Comparison of ENCODE assay signal across 9 mouse cellular contexts in genomic region chr7:45924429-45924816, GRCm38 (mm10). TPM values are rescaled to one million over a fixed set of nuclear protein-coding genes. Genes with fewer than 3 reads are reported as not detected.
A peak's percentile ranks its signal among the peaks of the same experiment; 100 is the strongest.
DNase-seq lines count a peak whose midpoint lies in the region; ATAC-seq and TF ChIP-seq lines count a peak whose summit lies in the region.
"Had no signal": no experiment of that assay in that cellular context is flagged by ENCODE, and none has a peak within 500 bp of the region (broad histone marks: within the 10 kb centered on the region; RNA-seq: fewer than 3 reads in every experiment).

No protein-coding gene starts in this region.

- no peaks in the 10 kb centered on the region for H3K4me1 ChIP-seq in kidney, adult 2 months (ENCODE audit: control insufficient read depth, insufficient read depth, low read length)
- H3K4me1 ChIP-seq in forebrain, embryonic 11.5 days (replicated peaks; ENCODE audit: control insufficient read depth, insufficient read depth, low read length) = no peaks in the 10 kb centered on the region
- peaks cover 35% of the 10 kb centered on the region for H3K4me1 ChIP-seq in kidney, embryonic 14.5 days (ENCODE audit: control insufficient read depth, insufficient read depth, low read length)
- H3K4me1 ChIP-seq in lung, postnatal 0 days (ENCODE audit: insufficient read depth, low read depth, low read length) = peaks cover 17% of the 10 kb centered on the region; the same call in 1 of the 2 replicates
- H3K4me1 ChIP-seq in stomach, embryonic 14.5 days (ENCODE audit: control insufficient read depth, insufficient read depth, low read length) = peaks cover 31% of the 10 kb centered on the region

- TF ChIP-seq CTCF in kidney, adult 2 months (conservative IDR thresholded peaks at IDR 0.05; ENCODE audit: insufficient read depth, insufficient read length, low read depth, low read length) = no peak; the same call in 1 of the 2 replicates
- TF ChIP-seq CTCF in lung, postnatal 0 days (IDR thresholded peaks at IDR 0.05) = peak; percentile 61

- TF ChIP-seq EP300 in lung, postnatal 0 days (IDR thresholded peaks at IDR 0.05) = no peak

- no peak for TF ChIP-seq POLR2A in kidney, adult 2 months (IDR thresholded peaks at IDR 0.05; ENCODE audit: low read depth, low read length)

- peak overlapping the region; percentile 71; the same call in 1 of the 2 replicates for H3K4me2 ChIP-seq in forebrain, embryonic 11.5 days (ENCODE audit: low read depth, low read length, severe bottlenecking)
- H3K4me2 ChIP-seq in kidney, embryonic 14.5 days (replicated peaks; ENCODE audit: low read depth, low read length) = peak overlapping the region; percentile 68
- H3K4me2 ChIP-seq in lung, postnatal 0 days (replicated peaks; ENCODE audit: low read depth, low read length) = peak overlapping the region; percentile 58
- peak overlapping the region; percentile 50 for H3K4me2 ChIP-seq in stomach, embryonic 14.5 days (replicated peaks; ENCODE audit: low read depth, low read length)

- peak overlapping the region; percentile 75 for H3K4me3 ChIP-seq in kidney, adult 2 months (ENCODE audit: insufficient read depth, low read depth, low read length)
- H3K4me3 ChIP-seq in forebrain, embryonic 11.5 days (ENCODE audit: low read depth, low read length) = 0 out of 2 replicates have a peak overlapping the region, but pooled peaks have one; percentile 39
- peak overlapping the region; percentile 40 for H3K4me3 ChIP-seq in kidney, embryonic 14.5 days (ENCODE audit: low read length)
- peak overlapping the region; percentile 44 for H3K4me3 ChIP-seq in lung, postnatal 0 days (ENCODE audit: low read depth, low read length)
- peak overlapping the region; percentile 35; the same call in 1 of the 2 replicates for H3K4me3 ChIP-seq in stomach, embryonic 14.5 days (ENCODE audit: low read depth, low read length)

- H3K27ac ChIP-seq in kidney, adult 2 months (ENCODE audit: insufficient read depth, low read depth, low read length) = peak overlapping the region; percentile 96
- H3K27ac ChIP-seq in forebrain, embryonic 11.5 days (ENCODE audit: low read depth, low read length) = no peak overlapping the region
- peak overlapping the region; percentile 90 for H3K27ac ChIP-seq in kidney, embryonic 14.5 days (ENCODE audit: low read depth, low read length)
- H3K27ac ChIP-seq in lung, postnatal 0 days (ENCODE audit: low read length) = peak overlapping the region; percentile 93; the same call in 1 of the 2 replicates
- 0 out of 2 replicates have a peak overlapping the region, but pooled peaks have one; percentile 96 for H3K27ac ChIP-seq in stomach, embryonic 14.5 days (ENCODE audit: low read length)

- H3K27me3 ChIP-seq in kidney, adult 2 months (replicated peaks; ENCODE audit: control insufficient read depth, insufficient read depth, low read length) = no peaks in the 10 kb centered on the region
- H3K27me3 ChIP-seq in forebrain, embryonic 11.5 days (ENCODE audit: control insufficient read depth, insufficient read depth, low read length) = 0 out of 2 replicates have a peak, but pooled peaks cover 2% of the 10 kb centered on the region
- no peaks in the 10 kb centered on the region for H3K27me3 ChIP-seq in kidney, embryonic 14.5 days (ENCODE audit: control insufficient read depth, insufficient read depth, low read length)
- no peaks in the 10 kb centered on the region for H3K27me3 ChIP-seq in lung, postnatal 0 days (replicated peaks; ENCODE audit: insufficient read depth, low read length)
- H3K27me3 ChIP-seq in stomach, embryonic 14.5 days (ENCODE audit: control insufficient read depth, insufficient read depth, low read length) = no peaks in the 10 kb centered on the region
- H3K27me3 ChIP-seq: Patski had no signal

- H3K9me3 ChIP-seq in forebrain, embryonic 11.5 days (ENCODE audit: control insufficient read depth, low read length) = no peaks in the 10 kb centered on the region; the same call in 1 of the 2 replicates
- H3K9me3 ChIP-seq in kidney, embryonic 14.5 days (ENCODE audit: control insufficient read depth, low read length) = 0 out of 2 replicates have a peak, but pooled peaks cover 4% of the 10 kb centered on the region
- no peaks in the 10 kb centered on the region for H3K9me3 ChIP-seq in lung, postnatal 0 days (ENCODE audit: low read length)
- no peaks in the 10 kb centered on the region for H3K9me3 ChIP-seq in stomach, embryonic 14.5 days (ENCODE audit: control insufficient read depth, low read depth, low read length)

- ATAC-seq in forebrain, embryonic 11.5 days (replicated peaks; ENCODE audit: low FRiP score) = no peak
- ATAC-seq in kidney, embryonic 14.5 days (ENCODE audit: low FRiP score, low TSS enrichment) = no peak; the same call in 1 of the 2 replicates
- ATAC-seq in lung, postnatal 0 days = no peak
- no peak for ATAC-seq in stomach, embryonic 14.5 days (ENCODE audit: insufficient number of reproducible peaks, insufficient read depth, low FRiP score, low read depth)
- ATAC-seq: Patski had no signal

- 12% methylated on average over 14 of the region's 14 CpGs for WGBS in kidney, adult 2 months
- 8% methylated on average over 14 of the region's 14 CpGs for WGBS in forebrain, embryonic 11.5 days
- 7% methylated on average over 14 of the region's 14 CpGs for WGBS in kidney, embryonic 14.5 days
- 25% methylated on average over 14 of the region's 14 CpGs for WGBS in lung, postnatal 0 days
- WGBS in stomach, embryonic 14.5 days = 21% methylated on average over 14 of the region's 14 CpGs

- no peaks in the 10 kb centered on the region for H3K36me3 ChIP-seq in kidney, adult 2 months (ENCODE audit: control insufficient read depth, insufficient read depth, low read length)
- H3K36me3 ChIP-seq in forebrain, embryonic 11.5 days (ENCODE audit: control insufficient read depth, insufficient read depth, low read length) = no peaks in the 10 kb centered on the region
- H3K36me3 ChIP-seq in kidney, embryonic 14.5 days (ENCODE audit: control insufficient read depth, insufficient read depth, low read length) = no peaks in the 10 kb centered on the region
- H3K36me3 ChIP-seq in lung, postnatal 0 days (ENCODE audit: insufficient read depth, low read length) = no peaks in the 10 kb centered on the region
- no peaks in the 10 kb centered on the region for H3K36me3 ChIP-seq in stomach, embryonic 14.5 days (ENCODE audit: control insufficient read depth, insufficient read depth, low read length)

- H3K9ac ChIP-seq in forebrain, embryonic 11.5 days (ENCODE audit: low read length) = peak overlapping the region; percentile 1; the same call in 1 of the 2 replicates
- H3K9ac ChIP-seq in kidney, embryonic 14.5 days (ENCODE audit: low read depth, low read length) = peak overlapping the region; percentile 56; the same call in 1 of the 2 replicates
- H3K9ac ChIP-seq in lung, postnatal 0 days (replicated peaks; ENCODE audit: low read depth) = peak overlapping the region; percentile 20; the same call in 1 of the 2 replicates
- H3K9ac ChIP-seq in stomach, embryonic 14.5 days (replicated peaks; ENCODE audit: low read depth, low read length) = no peak overlapping the region

- peak; percentile 44 for DNase-seq in kidney, adult 2 months
- no peak for DNase-seq in kidney, adult 9 months
- DNase-seq in forebrain, embryonic 11.5 days (ENCODE audit: low spot score) = no peak
- peak; percentile 41 for DNase-seq in lung, postnatal 0 days (ENCODE audit: low spot score)
- no peak for DNase-seq in urinary bladder, adult 2 months (ENCODE audit: low spot score)
- no peak for DNase-seq in right cerebral cortex, postnatal 14 days

RNA-seq across cellular contexts. Expression of gene Ccdc114, which starts 0.6 kb away (rescaled TPM):
- polyA plus RNA-seq in kidney, adult 2 months (2012; rRNA removed) = 8.6 and 8.9 TPM in 2 replicates
- 2.4 and 3.1 TPM in 2 replicates for polyA plus RNA-seq in forebrain, embryonic 11.5 days (2014; fragmentation: Nextera tagmentation; extraction: Ambion mirVana)
- 8.0 and 10.0 TPM in 2 replicates for polyA plus RNA-seq in kidney, embryonic 14.5 days (2014; fragmentation: Nextera tagmentation; extraction: Ambion mirVana)
- polyA plus RNA-seq in lung, postnatal 0 days (2015; fragmentation: Nextera tagmentation; extraction: Ambion mirVana) = 8.9 and 11.2 TPM in 2 replicates
- 3.4 and 3.5 TPM in 2 replicates for polyA plus RNA-seq in stomach, embryonic 14.5 days (2014; fragmentation: Nextera tagmentation; extraction: Ambion mirVana)
- 3.4 and 3.5 TPM in 2 replicates for polyA plus RNA-seq in urinary bladder, adult 2 months (2012; rRNA removed)

RNA-seq across cellular contexts. Expression of gene Emp3, which starts 3.2 kb away (rescaled TPM):
- polyA plus RNA-seq in kidney, adult 2 months (2012; rRNA removed) = 62.1 and 65.4 TPM in 2 replicates
- polyA plus RNA-seq in forebrain, embryonic 11.5 days (2014; fragmentation: Nextera tagmentation; extraction: Ambion mirVana) = 15.2 and 20.6 TPM in 2 replicates
- 171 and 182 TPM in 2 replicates for polyA plus RNA-seq in kidney, embryonic 14.5 days (2014; fragmentation: Nextera tagmentation; extraction: Ambion mirVana)
- 233 and 255 TPM in 2 replicates for polyA plus RNA-seq in lung, postnatal 0 days (2015; fragmentation: Nextera tagmentation; extraction: Ambion mirVana)
- polyA plus RNA-seq in stomach, embryonic 14.5 days (2014; fragmentation: Nextera tagmentation; extraction: Ambion mirVana) = 263 and 295 TPM in 2 replicates
- 213 and 219 TPM in 2 replicates for polyA plus RNA-seq in urinary bladder, adult 2 months (2012; rRNA removed)

RNA-seq across cellular contexts. Expression of gene Tmem143, which starts 27.7 kb away (rescaled TPM):
- polyA plus RNA-seq in kidney, adult 2 months (2012; rRNA removed) = 123 and 143 TPM in 2 replicates
- 2.6 and 3.2 TPM in 2 replicates for polyA plus RNA-seq in forebrain, embryonic 11.5 days (2014; fragmentation: Nextera tagmentation; extraction: Ambion mirVana)
- polyA plus RNA-seq in kidney, embryonic 14.5 days (2014; fragmentation: Nextera tagmentation; extraction: Ambion mirVana) = 4.5 and 5.0 TPM in 2 replicates
- polyA plus RNA-seq in lung, postnatal 0 days (2015; fragmentation: Nextera tagmentation; extraction: Ambion mirVana) = 3.9 and 4.1 TPM in 2 replicates
- polyA plus RNA-seq in stomach, embryonic 14.5 days (2014; fragmentation: Nextera tagmentation; extraction: Ambion mirVana) = 4.7 and 5.4 TPM in 2 replicates
- polyA plus RNA-seq in urinary bladder, adult 2 months (2012; rRNA removed) = 23.7 and 24.3 TPM in 2 replicates

RNA-seq across cellular contexts. Expression of gene Syngr4, which starts 27.9 kb away (rescaled TPM):
- 0.19 and 0.50 TPM in 2 replicates for polyA plus RNA-seq in kidney, adult 2 months (2012; rRNA removed)
- 1.1 and 2.1 TPM in 2 replicates for polyA plus RNA-seq in forebrain, embryonic 11.5 days (2014; fragmentation: Nextera tagmentation; extraction: Ambion mirVana)
- 0.90 and 2.1 TPM in 2 replicates for polyA plus RNA-seq in kidney, embryonic 14.5 days (2014; fragmentation: Nextera tagmentation; extraction: Ambion mirVana)
- polyA plus RNA-seq in lung, postnatal 0 days (2015; fragmentation: Nextera tagmentation; extraction: Ambion mirVana) = 0.14 and 0.23 TPM in 2 replicates
- polyA plus RNA-seq in stomach, embryonic 14.5 days (2014; fragmentation: Nextera tagmentation; extraction: Ambion mirVana) = 0.45 and 0.65 TPM in 2 replicates
- 0.10 TPM in 1 of 2 replicates, not detected in the other for polyA plus RNA-seq in urinary bladder, adult 2 months (2012; rRNA removed)

RNA-seq across cellular contexts. Expression of gene Grin2d, which starts 46.2 kb away (rescaled TPM):
- 0.45 and 0.50 TPM in 2 replicates for polyA plus RNA-seq in kidney, adult 2 months (2012; rRNA removed)
- polyA plus RNA-seq in forebrain, embryonic 11.5 days (2014; fragmentation: Nextera tagmentation; extraction: Ambion mirVana) = 0.16 and 0.31 TPM in 2 replicates
- 0.28 and 0.37 TPM in 2 replicates for polyA plus RNA-seq in kidney, embryonic 14.5 days (2014; fragmentation: Nextera tagmentation; extraction: Ambion mirVana)
- polyA plus RNA-seq in lung, postnatal 0 days (2015; fragmentation: Nextera tagmentation; extraction: Ambion mirVana) = 0.62 and 0.75 TPM in 2 replicates
- 0.29 and 0.48 TPM in 2 replicates for polyA plus RNA-seq in stomach, embryonic 14.5 days (2014; fragmentation: Nextera tagmentation; extraction: Ambion mirVana)
- 1.6 and 2.4 TPM in 2 replicates for polyA plus RNA-seq in urinary bladder, adult 2 months (2012; rRNA removed)

Comparison
In these comparisons a context has a peak if more than half of its experiments do, and no peak if none do; other contexts are left out.
1. DNase-seq: peak in kidney, adult 2 months (single experiment) and lung, postnatal 0 days (single experiment); none in kidney, adult 9 months (single experiment), forebrain, embryonic 11.5 days (single experiment), urinary bladder, adult 2 months (single experiment) and right cerebral cortex, postnatal 14 days (single experiment).
2. Peak in every context shown above with its lines, with median percentiles within 50 percentile points of each other: H3K4me3 ChIP-seq and H3K4me2 ChIP-seq.